Mouse (Mus musculus): ENCODE measurements around the gene Apoc2. TPM values are rescaled to one million over a fixed set of nuclear protein-coding genes. Genes with fewer than 3 reads are reported as not detected.

Apoc2 gene
- total RNA-seq, 4 experiments from 2014 or later, result not detected

GRCm38 (mm10) chr7:19680702-19681101, 3.0 kb upstream of the Apoc2 start:
- no peak for DNase-seq (ENCODE audit: low spot score in 2 of 2)

GRCm38 (mm10) chr7:19678901-19679300, 1.2 kb upstream of the Apoc2 start:
- DNase-seq (ENCODE audit: low spot score in 2 of 2), result no peak

GRCm38 (mm10) chr7:19676662-19677061, 1.1 kb downstream of the Apoc2 start:
- DNase-seq (ENCODE audit: low spot score in 2 of 2), result no peak

- DNase-seq (ENCODE audit: low spot score in 2 of 2), result no peak
Measured at GRCm38 (mm10) chr7:19675824-19676223, 1.9 kb downstream of the Apoc2 start.

GRCm38 (mm10) chr7:19673083-19673699, 4.5 kb downstream of the Apoc2 start:
- DNase-seq (ENCODE audit: low spot score in 2 of 2), result no peak

GRCm38 (mm10) chr7:19671511-19671910, 6.2 kb downstream of the Apoc2 start:
- no peak for DNase-seq (ENCODE audit: low spot score in 2 of 2)

GRCm38 (mm10) chr7:19668947-19669721, 8.6 kb downstream of the Apoc2 start:
- DNase-seq (ENCODE audit: low spot score in 2 of 2), result peak; percentile 89 to 90

- DNase-seq (ENCODE audit: low spot score in 2 of 2), result no peak
Measured at GRCm38 (mm10) chr7:19667434-19667833, 10.3 kb downstream of the Apoc2 start.

GRCm38 (mm10) chr7:19666750-19667149, 11.0 kb downstream of the Apoc2 start:
- no peak for DNase-seq (ENCODE audit: low spot score in 2 of 2)

- DNase-seq (ENCODE audit: low spot score in 2 of 2), result peak; percentile 93 to 94
Measured at GRCm38 (mm10) chr7:19664955-19665841, 12.5 kb downstream of the Apoc2 start, which contains the start of gene Clptm1. Clptm1 (minus strand) TSS chr7:19665033.

GRCm38 (mm10) chr7:19664455-19664954, 13.2 kb downstream of the Apoc2 start:
- no peak for DNase-seq (ENCODE audit: low spot score in 2 of 2)

- DNase-seq (ENCODE audit: low spot score in 2 of 2), result no peak
Measured at GRCm38 (mm10) chr7:19663940-19664339, 13.8 kb downstream of the Apoc2 start.

GRCm38 (mm10) chr7:19652614-19653013, 25.1 kb downstream of the Apoc2 start:
- DNase-seq (ENCODE audit: low spot score in 2 of 2), result no peak

GRCm38 (mm10) chr7:19651063-19651786, 26.5 kb downstream of the Apoc2 start:
- no peak for DNase-seq (ENCODE audit: low spot score in 2 of 2)

- no peak for DNase-seq (ENCODE audit: low spot score in 2 of 2)
Measured at GRCm38 (mm10) chr7:19641223-19641622, 36.5 kb downstream of the Apoc2 start.

- no peak for DNase-seq (ENCODE audit: low spot score in 2 of 2)
Measured at GRCm38 (mm10) chr7:19635074-19635827, 42.5 kb downstream of the Apoc2 start.

GRCm38 (mm10) chr7:19634591-19634990, 43.1 kb downstream of the Apoc2 start:
- peak; percentile 64 to 72 for DNase-seq (ENCODE audit: low spot score in 2 of 2)

- no peak for DNase-seq (ENCODE audit: low spot score in 2 of 2)
Measured at GRCm38 (mm10) chr7:19633855-19634254, 43.9 kb downstream of the Apoc2 start.

- no peak for DNase-seq (ENCODE audit: low spot score in 2 of 2)
Measured at GRCm38 (mm10) chr7:19633197-19633596, 44.5 kb downstream of the Apoc2 start.

- DNase-seq (ENCODE audit: low spot score in 2 of 2), result no peak
Measured at GRCm38 (mm10) chr7:19632720-19633119, 45.0 kb downstream of the Apoc2 start.

All from gastrocnemius, adult 8-10 months (tissue).